Mouse (Mus musculus) ES-E14 (cell line): ENCODE measurements around the gene Gm28035. TPM values are rescaled to one million over a fixed set of nuclear protein-coding genes. Genes with fewer than 3 reads are reported as not detected.

Source experiments
- DNase-seq: peaks from one replicate; pipeline ENCODE4 v3.0.0-alpha.2; 2013; ENCODE audit warnings: low read depth, low spot score
- H3K27ac ChIP-seq: 2 replicates; pipeline ENCODE4 v1.5.1; 2012; ENCODE audit warnings: low read depth, mild to moderate bottlenecking, low read length, moderate library complexity, mixed read lengths; ENCODE audit not compliant: poor library complexity, insufficient read depth, severe bottlenecking
- H3K36me3 ChIP-seq: 2 replicates; pipeline ENCODE4 v1.6.1; 2012; ENCODE audit warnings: mild to moderate bottlenecking, low read length, moderate library complexity, mixed read lengths; ENCODE audit not compliant: control insufficient read depth, poor library complexity, insufficient read depth, severe bottlenecking
- H3K4me1 ChIP-seq, 2 experiments: fragments of 150-350 bp in 1 of 2; sonication (generic) in 1 of 2; 2 replicates each; pipeline ENCODE4 v1.6.1; 2012; ENCODE audit warnings: low read length in 2 of 2, mild to moderate bottlenecking in 1 of 2, mixed read lengths in 1 of 2; ENCODE audit not compliant: control insufficient read depth in 2 of 2, insufficient read depth in 2 of 2, poor library complexity in 1 of 2
- H3K4me3 ChIP-seq, 2 experiments: fragments of 150-350 bp in 1 of 2; sonication (generic) in 1 of 2; 2 replicates each; pipeline ENCODE4 v1.5.1; 2012; ENCODE audit warnings: low read length in 2 of 2, low read depth in 1 of 2, mild to moderate bottlenecking in 1 of 2, mixed read lengths in 1 of 2; ENCODE audit not compliant: insufficient read depth in 1 of 2, poor library complexity in 1 of 2, severe bottlenecking in 1 of 2
- H3K9ac ChIP-seq: 2 replicates; pipeline ENCODE4 v1.6.1; 2012; ENCODE audit warnings: low read depth, mild to moderate bottlenecking, low read length, mixed read lengths; ENCODE audit not compliant: poor library complexity, insufficient read depth, severe bottlenecking
- H3K9me3 ChIP-seq: fragments of 150-350 bp; sonication (generic); 2 replicates; pipeline ENCODE4 v1.6.1; 2012; ENCODE audit warnings: low read depth, mild to moderate bottlenecking, low read length; ENCODE audit not compliant: control insufficient read depth, insufficient read depth
- CHD2 ChIP-seq: IDR thresholded peaks from 2 replicates; pipeline ENCODE4 v1.6.1; 2014; ENCODE audit warnings: mild to moderate bottlenecking, low read depth, low read length, inconsistent platforms
- HCFC1 ChIP-seq: IDR thresholded peaks from 2 replicates; pipeline ENCODE4 v1.6.1; 2012; ENCODE audit warnings: low read length, inconsistent platforms, borderline replicate concordance; ENCODE audit not compliant: insufficient read depth
- MAFK ChIP-seq: IDR thresholded peaks from 2 replicates; pipeline ENCODE4 v1.6.1; 2014; ENCODE audit warnings: mild to moderate bottlenecking, low read depth, low read length, inconsistent platforms; ENCODE audit not compliant: insufficient read depth
- ZC3H11A ChIP-seq: IDR thresholded peaks from 2 replicates; pipeline ENCODE4 v1.6.1; 2012; ENCODE audit warnings: low read depth, mild to moderate bottlenecking, inconsistent platforms, low read length, borderline replicate concordance
- ZNF384 ChIP-seq: IDR thresholded peaks from 2 replicates; pipeline ENCODE4 v1.6.1; 2012; ENCODE audit warnings: low read depth, low read length, inconsistent platforms
- in situ Hi-C, 2 experiments: fragments of 600-800 bp; cut with MboI; formaldehyde crosslinking; loops; one replicate each; pipeline ENCODE4 v1.15.1; 2025; ENCODE audit warnings: low sequenced_read_pairs in 2 of 2, inconsistent platforms in 1 of 2; ENCODE audit not compliant: unreplicated experiment in 2 of 2
- total RNA-seq: library from RNA; depleted of rRNA; stranded (reverse); fragments of 300-350 nt; gene quantifications from 2 replicates; pipeline ENCODE4 v1.2.3, GENCODE M21; 2012

Gm28035 gene
- total RNA-seq, 1 experiment, result 0.76 TPM

- Histone ChIP-seq H3K9ac (no peak overlapping the region), H3K27ac (no peak overlapping the region), H3K4me1 (peaks cover 9 to 22% of the 10 kb centered on the region in 2 experiments; a peak in 3 of 4 replicates), H3K4me3 (no peak overlapping the region), H3K9me3 (no peaks in the 10 kb centered on the region), H3K36me3 (no peaks in the 10 kb centered on the region)
- in situ Hi-C loops, result no loop called here
- TF ChIP-seq HCFC1 (no peak), ZC3H11A (no peak)
- no peak for DNase-seq
Observed at GRCm38 (mm10) chr2:30269241-30269990, 29.0 kb downstream of the Gm28035 start.

GRCm38 (mm10) chr2:30270134-30270533, 29.8 kb downstream of the Gm28035 start:
- in situ Hi-C loops, result no loop called here
- no peak overlapping the region for H3K27ac ChIP-seq
- DNase-seq, result peak; percentile 62
- H3K9me3 ChIP-seq, result no peaks in the 10 kb centered on the region
- peaks cover 5 to 16% of the 10 kb centered on the region in 2 experiments; a peak in 2 of 4 replicates for H3K4me1 ChIP-seq
- H3K9ac ChIP-seq, result no peak overlapping the region
- TF ChIP-seq CHD2, result no peak
- TF ChIP-seq ZC3H11A, result peak; percentile 49; the same call in 1 of the 2 replicates
- TF ChIP-seq HCFC1, result no peak
- no peak for TF ChIP-seq MAFK
- TF ChIP-seq ZNF384, result 0 out of 2 replicates have a peak, but pooled peaks have one; percentile 21
- H3K36me3 ChIP-seq, result no peaks in the 10 kb centered on the region
- no peak overlapping the region for H3K4me3 ChIP-seq

GRCm38 (mm10) chr2:30280743-30281142, 40.4 kb downstream of the Gm28035 start, which contains the start of gene Gm28038:
Gm28038 (plus strand) TSS chr2:30281043.
- in situ Hi-C loops, result no loop called here

GRCm38 (mm10) chr2:30281651-30282050, 41.3 kb downstream of the Gm28035 start:
- DNase-seq, result no peak
- no peaks in the 10 kb centered on the region for H3K9me3 ChIP-seq
- peaks cover 0 to 3% of the 10 kb centered on the region in 2 experiments; a peak in 1 of 4 replicates for H3K4me1 ChIP-seq
- H3K27ac ChIP-seq, result no peak overlapping the region
- no peak overlapping the region for H3K9ac ChIP-seq
- no peak overlapping the region for H3K4me3 ChIP-seq
- no peak for TF ChIP-seq ZNF384
- no peak for TF ChIP-seq ZC3H11A
- no peak for TF ChIP-seq HCFC1
- no peak for TF ChIP-seq MAFK
- TF ChIP-seq CHD2, result no peak
- in situ Hi-C loops, result no loop called here
- no peaks in the 10 kb centered on the region for H3K36me3 ChIP-seq

More at GRCm38 (mm10) chr2:30280743-30281142, 40.4 kb downstream of the Gm28035 start, which contains the start of gene Gm28038:
- H3K4me1 ChIP-seq, result peaks cover 0 to 3% of the 10 kb centered on the region in 2 experiments; a peak in 1 of 4 replicates
- H3K9me3 ChIP-seq, result no peaks in the 10 kb centered on the region
- DNase-seq, result no peak
- no peaks in the 10 kb centered on the region for H3K36me3 ChIP-seq
- H3K27ac ChIP-seq, result no peak within 1 kb of the TSS
- H3K4me3 ChIP-seq, result no peak within 1 kb of the TSS
- TF ChIP-seq ZNF384 (no peak), HCFC1 (no peak), CHD2 (no peak), ZC3H11A (no peak), MAFK (no peak)
- H3K9ac ChIP-seq, result no peak within 1 kb of the TSS
